Mouse (Mus musculus) liver, adult 2 months (tissue): ENCODE results near the gene Clec16a.

ENCODE experiments used
- CTCF ChIP-seq: fragments of 200-500 bp; IDR thresholded peaks from 2 replicates; pipeline ENCODE4 v1.5.1; 2011; ENCODE audit warnings: low read depth, low read length, control low read depth
- POLR2A ChIP-seq: fragments of 200-500 bp; IDR thresholded peaks from 2 replicates; pipeline ENCODE4 v1.6.1; 2011; ENCODE audit warnings: low read length, control low read depth; ENCODE audit not compliant: insufficient read depth; ENCODE audit errors: extremely low read depth

DNA sequence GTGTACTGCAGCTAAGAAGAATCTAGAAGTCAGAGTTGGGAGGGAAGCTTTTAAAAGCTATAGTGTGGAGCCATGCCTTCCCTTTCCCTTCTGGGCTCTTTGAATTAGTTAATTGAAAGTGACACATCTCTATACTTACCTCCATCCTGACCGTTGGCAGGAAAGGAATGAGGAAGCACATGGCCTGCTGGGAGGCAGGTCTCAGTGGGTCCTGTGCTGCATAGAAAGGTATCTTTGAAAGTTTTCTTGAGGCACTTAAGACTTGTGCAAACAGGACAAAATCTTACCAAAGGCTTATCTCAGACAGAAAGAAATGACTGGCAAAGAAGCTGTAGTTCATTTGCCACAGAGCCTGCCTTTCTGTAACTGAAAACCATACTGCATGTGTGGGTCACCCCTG lies 76.6 kb downstream of the Clec16a start:
- no peak for TF ChIP-seq CTCF
- no peak for TF ChIP-seq POLR2A
